Mouse (Mus musculus) kidney, adult 2 months (tissue): Measurements from ENCODE around the gene Apopt1. TPM values are rescaled to one million over a fixed set of nuclear protein-coding genes. Genes with fewer than 3 reads are reported as not detected.

ENCODE experiments used
- DNase-seq: peaks from one replicate; pipeline ENCODE4 v3.0.0; 2021
- H3K27ac ChIP-seq: fragments of 200-500 bp; 2 replicates; pipeline ENCODE4 v1.5.1; 2012; ENCODE audit warnings: low read depth, low read length, control low read depth, inconsistent platforms; ENCODE audit not compliant: insufficient read depth
- H3K27me3 ChIP-seq: fragments of 200-500 bp; replicated peaks from 2 replicates; pipeline ENCODE4 v1.6.1; 2012; ENCODE audit warnings: mild to moderate bottlenecking, moderate library complexity, low read length, inconsistent platforms; ENCODE audit not compliant: control insufficient read depth, insufficient read depth
- H3K36me3 ChIP-seq: fragments of 200-500 bp; 2 replicates; pipeline ENCODE4 v1.6.1; 2012; ENCODE audit warnings: mild to moderate bottlenecking, moderate library complexity, low read length, inconsistent platforms; ENCODE audit not compliant: control insufficient read depth, insufficient read depth
- H3K4me1 ChIP-seq: fragments of 200-500 bp; 2 replicates; pipeline ENCODE4 v1.6.1; 2011; ENCODE audit warnings: low read length; ENCODE audit not compliant: control insufficient read depth, insufficient read depth
- H3K4me3 ChIP-seq: fragments of 200-500 bp; 2 replicates; pipeline ENCODE4 v1.5.1; 2011; ENCODE audit warnings: mild to moderate bottlenecking, low read depth, low read length, control low read depth; ENCODE audit not compliant: insufficient read depth
- CTCF ChIP-seq: fragments of 200-500 bp; conservative IDR thresholded peaks from 2 replicates; pipeline ENCODE4 v1.5.1; 2011; ENCODE audit warnings: low read depth, mild to moderate bottlenecking, control low read depth, low read length, moderate library complexity, mixed read lengths; ENCODE audit not compliant: insufficient read depth, insufficient read length
- POLR2A ChIP-seq: fragments of 200-500 bp; IDR thresholded peaks from one replicate; pipeline ENCODE4 v1.6.1; 2011; ENCODE audit warnings: low read depth, low read length, control low read depth
- WGBS: fragments of 180-500 bp; shearing (Covaris S2); methylation state at CpG from one replicate; pipeline ENCODE4 v1.1.7; 2018; 5-methylcytosine and 5-hydroxymethylcytosine counted together
- polyA plus RNA-seq: library from polyadenylated mRNA; depleted of rRNA; stranded (reverse); fragments of >200 nt; gene quantifications from 2 replicates; pipeline ENCODE4 v1.2.3, GENCODE M21; 2012

Gene Apopt1
- polyA plus RNA-seq, 1 experiment = 68.4 TPM

GRCm38 (mm10) chr12:111691346-111691872 lies 21.7 kb upstream of the Apopt1 start:
- H3K4me3 ChIP-seq = no peak overlapping the region
- peak; percentile 53 for DNase-seq
- peak overlapping the region; percentile 8 for H3K27ac ChIP-seq
- no peaks in the 10 kb centered on the region for H3K36me3 ChIP-seq
- 42% methylated on average over 5 of the region's 5 CpGs for WGBS
- no peaks in the 10 kb centered on the region for H3K27me3 ChIP-seq
- TF ChIP-seq POLR2A (no peak), CTCF (no peak)
- peaks cover 50% of the 10 kb centered on the region for H3K4me1 ChIP-seq

- DNase-seq = no peak
- Histone ChIP-seq H3K36me3 (no peaks in the 10 kb centered on the region), H3K4me1 (peaks cover 37% of the 10 kb centered on the region), H3K27me3 (no peaks in the 10 kb centered on the region), H3K27ac (0 out of 2 replicates have a peak overlapping the region, but pooled peaks have one; percentile 81), H3K4me3 (no peak overlapping the region)
- 86% methylated on average over 5 of the region's 5 CpGs for WGBS
- TF ChIP-seq POLR2A = no peak
- TF ChIP-seq CTCF = no peak
Observed at GRCm38 (mm10) chr12:111692899-111693298, 20.2 kb upstream of the Apopt1 start.

- peak; percentile 32 for DNase-seq
- Histone ChIP-seq H3K4me3 (no peak overlapping the region), H3K27ac (peak overlapping the region; percentile 81), H3K36me3 (no peaks in the 10 kb centered on the region), H3K4me1 (peaks cover 33% of the 10 kb centered on the region), H3K27me3 (no peaks in the 10 kb centered on the region)
- 53% methylated on average over 18 of the region's 18 CpGs for WGBS
- TF ChIP-seq CTCF = no peak
- no peak for TF ChIP-seq POLR2A
Observed at GRCm38 (mm10) chr12:111693341-111694270, 19.5 kb upstream of the Apopt1 start.

- no peak overlapping the region for H3K4me3 ChIP-seq
- no peaks in the 10 kb centered on the region for H3K36me3 ChIP-seq
- peaks cover 26% of the 10 kb centered on the region for H3K4me1 ChIP-seq
- no peak for TF ChIP-seq CTCF
- TF ChIP-seq POLR2A = no peak
- H3K27me3 ChIP-seq = no peaks in the 10 kb centered on the region
- peak overlapping the region; percentile 81 for H3K27ac ChIP-seq
- DNase-seq = peak; percentile 51
- WGBS = 30% methylated on average over 12 of the region's 12 CpGs
Observed at GRCm38 (mm10) chr12:111694271-111694781, 18.7 kb upstream of the Apopt1 start.

GRCm38 (mm10) chr12:111694880-111695804 lies 17.9 kb upstream of the Apopt1 start:
- no peaks in the 10 kb centered on the region for H3K27me3 ChIP-seq
- H3K36me3 ChIP-seq = no peaks in the 10 kb centered on the region
- H3K4me1 ChIP-seq = peaks cover 18% of the 10 kb centered on the region
- 61% methylated on average over 13 of the region's 13 CpGs for WGBS
- DNase-seq = no peak
- H3K27ac ChIP-seq = peak overlapping the region; percentile 72; the same call in 1 of the 2 replicates
- TF ChIP-seq POLR2A = no peak
- TF ChIP-seq CTCF = no peak
- H3K4me3 ChIP-seq = no peak overlapping the region

- Histone ChIP-seq H3K36me3 (no peaks in the 10 kb centered on the region), H3K27me3 (no peaks in the 10 kb centered on the region), H3K4me1 (peaks cover 18% of the 10 kb centered on the region), H3K4me3 (no peak overlapping the region), H3K27ac (no peak overlapping the region)
- DNase-seq = peak; percentile 84
- no peak for TF ChIP-seq POLR2A
- peak; percentile 88 for TF ChIP-seq CTCF
- WGBS = 32% methylated on average over 6 of the region's 6 CpGs
Observed at GRCm38 (mm10) chr12:111696239-111696638, 16.8 kb upstream of the Apopt1 start.
